Mouse (Mus musculus): ENCODE results near the gene Gm11077. TPM values are rescaled to one million over a fixed set of nuclear protein-coding genes. Genes with fewer than 3 reads are reported as not detected.

Gm11077 gene
- polyA plus RNA-seq (2014; fragmentation: Nextera tagmentation; extraction: Ambion mirVana) = not detected in 2 replicates

- Histone ChIP-seq H3K9me3 (ENCODE audit: control insufficient read depth, low read length) (no peaks in the 10 kb centered on the region), H3K4me1 (replicated peaks; ENCODE audit: control insufficient read depth, insufficient read depth, low read length) (no peaks in the 10 kb centered on the region), H3K27ac (ENCODE audit: low read depth, low read length) (no peak within 1 kb of the TSS), H3K36me3 (ENCODE audit: control insufficient read depth, insufficient read depth, low read length) (no peaks in the 10 kb centered on the region), H3K9ac (ENCODE audit: low read depth, low read length) (no peak within 1 kb of the TSS), H3K27me3 (ENCODE audit: control insufficient read depth, insufficient read depth, low read length) (peaks cover 2% of the 10 kb centered on the region; the same call in 1 of the 2 replicates), H3K4me3 (ENCODE audit: low read depth, low read length) (no peak within 1 kb of the TSS), H3K4me2 (replicated peaks; ENCODE audit: low read depth, low read length) (no peak within 1 kb of the TSS)
- WGBS = 88% methylated on average over 5 of the region's 5 CpGs
- no peak for ATAC-seq (ENCODE audit: low FRiP score)
- DNase-seq (ENCODE audit: low spot score) = no peak
Observed at GRCm38 (mm10) chr6:140729272-140729671, at the start of gene Gm11077. TSS of gene Gm11077 (plus strand) at chr6:140729284.

DNA sequence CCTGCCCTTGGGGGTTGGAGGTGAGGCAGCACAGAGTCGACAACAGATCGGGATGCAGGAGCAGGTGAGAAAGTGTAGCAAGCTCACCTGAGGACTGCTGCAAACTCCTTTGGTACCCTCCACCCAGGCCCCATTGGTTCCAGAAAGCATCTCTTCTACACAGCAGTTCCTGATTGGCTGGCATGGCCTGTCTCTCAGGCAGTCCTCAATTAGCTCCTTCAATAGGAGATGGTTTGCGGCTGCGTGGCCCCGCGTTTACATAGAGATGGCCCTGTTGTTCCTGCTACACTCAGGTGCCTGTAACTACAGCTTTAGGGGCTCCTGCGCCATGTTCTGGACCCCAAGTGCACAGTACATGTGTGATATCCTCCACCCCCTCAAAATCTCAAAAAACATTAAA is 48.4 kb upstream of the Gm11077 start:
- Histone ChIP-seq H3K4me2 (replicated peaks; ENCODE audit: low read depth, low read length) (no peak overlapping the region), H3K4me1 (replicated peaks; ENCODE audit: control insufficient read depth, insufficient read depth, low read length) (peaks cover 3% of the 10 kb centered on the region), H3K36me3 (ENCODE audit: control insufficient read depth, insufficient read depth, low read length) (no peaks in the 10 kb centered on the region), H3K9me3 (ENCODE audit: control insufficient read depth, low read length) (no peaks in the 10 kb centered on the region), H3K9ac (ENCODE audit: low read depth, low read length) (no peak overlapping the region), H3K27ac (ENCODE audit: low read depth, low read length) (no peak overlapping the region), H3K27me3 (ENCODE audit: control insufficient read depth, insufficient read depth, low read length) (no peaks in the 10 kb centered on the region), H3K4me3 (ENCODE audit: low read depth, low read length) (no peak overlapping the region)
- ATAC-seq (ENCODE audit: low FRiP score) (no peak), DNase-seq (ENCODE audit: low spot score) (no peak)
- WGBS = 53% methylated on average over 7 of the region's 7 CpGs

DNA sequence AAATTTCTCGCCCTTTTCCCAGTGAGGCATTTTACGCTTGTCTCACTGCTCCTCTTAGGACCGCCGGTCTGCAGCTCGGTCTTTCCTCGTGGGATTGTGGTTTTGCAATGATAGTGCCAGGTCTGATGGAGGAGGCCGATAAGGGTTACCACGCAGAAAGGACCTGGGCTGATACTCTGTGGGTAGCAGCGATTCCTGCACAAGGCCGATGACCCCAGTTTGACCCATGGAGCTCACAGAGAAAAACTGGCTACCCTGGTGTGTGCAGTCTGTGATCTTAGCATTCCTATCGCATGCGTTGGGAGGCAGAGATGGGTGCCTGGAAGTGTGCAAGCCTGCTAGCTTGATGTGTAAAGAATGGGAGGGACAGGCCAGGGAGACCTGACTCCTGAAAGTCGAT is 46.3 kb upstream of the Gm11077 start:
- DNase-seq (ENCODE audit: low spot score) (peak; percentile 21), ATAC-seq (ENCODE audit: low FRiP score) (peak; percentile 13; the same call in 1 of the 2 replicates)
- Histone ChIP-seq H3K4me1 (replicated peaks; ENCODE audit: control insufficient read depth, insufficient read depth, low read length) (peaks cover 3% of the 10 kb centered on the region), H3K9ac (ENCODE audit: low read depth, low read length) (no peak overlapping the region), H3K27ac (ENCODE audit: low read depth, low read length) (no peak overlapping the region), H3K27me3 (ENCODE audit: control insufficient read depth, insufficient read depth, low read length) (no peaks in the 10 kb centered on the region), H3K4me2 (replicated peaks; ENCODE audit: low read depth, low read length) (no peak overlapping the region), H3K36me3 (ENCODE audit: control insufficient read depth, insufficient read depth, low read length) (no peaks in the 10 kb centered on the region), H3K9me3 (ENCODE audit: control insufficient read depth, low read length) (no peaks in the 10 kb centered on the region), H3K4me3 (ENCODE audit: low read depth, low read length) (no peak overlapping the region)
- WGBS = 41% methylated on average over 13 of the region's 13 CpGs

DNA sequence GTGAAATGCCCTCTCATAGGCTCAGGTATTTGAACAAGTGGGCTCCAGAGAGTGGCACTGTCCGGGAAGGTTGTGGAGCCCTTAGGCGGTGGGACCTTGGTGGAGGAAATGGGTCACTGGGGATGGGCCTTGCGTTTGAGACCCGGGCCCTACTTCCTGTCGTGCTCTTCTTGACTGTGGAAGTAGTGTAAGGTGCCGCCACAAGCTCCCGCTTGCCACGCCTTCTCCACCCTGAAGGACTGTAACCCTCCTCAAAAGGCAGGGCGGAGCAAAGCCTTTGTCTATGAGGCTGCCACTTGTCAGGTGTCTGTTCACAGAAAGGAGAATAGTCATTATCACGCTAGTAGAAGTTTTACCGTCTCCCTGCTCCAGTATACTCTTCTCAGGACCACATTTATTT is 44.7 kb upstream of the Gm11077 start:
- DNase-seq (ENCODE audit: low spot score) (no peak), ATAC-seq (ENCODE audit: low FRiP score) (no peak)
- no peak overlapping the region for H3K4me2 ChIP-seq (replicated peaks; ENCODE audit: low read depth, low read length)
- H3K9me3 ChIP-seq (ENCODE audit: control insufficient read depth, low read length) = no peaks in the 10 kb centered on the region
- H3K27ac ChIP-seq (ENCODE audit: low read depth, low read length) = no peak overlapping the region
- WGBS = 86% methylated on average over 11 of the region's 11 CpGs
- H3K9ac ChIP-seq (ENCODE audit: low read depth, low read length) = no peak overlapping the region
- no peaks in the 10 kb centered on the region for H3K27me3 ChIP-seq (ENCODE audit: control insufficient read depth, insufficient read depth, low read length)
- no peaks in the 10 kb centered on the region for H3K36me3 ChIP-seq (ENCODE audit: control insufficient read depth, insufficient read depth, low read length)
- H3K4me3 ChIP-seq (ENCODE audit: low read depth, low read length) = no peak overlapping the region
- H3K4me1 ChIP-seq (replicated peaks; ENCODE audit: control insufficient read depth, insufficient read depth, low read length) = 0 out of 2 replicates have a peak, but pooled peaks cover under 1% of the 10 kb centered on the region

- no peak overlapping the region for H3K27ac ChIP-seq (ENCODE audit: low read depth, low read length)
- no peak overlapping the region for H3K9ac ChIP-seq (ENCODE audit: low read depth, low read length)
- no peaks in the 10 kb centered on the region for H3K27me3 ChIP-seq (ENCODE audit: control insufficient read depth, insufficient read depth, low read length)
- no peaks in the 10 kb centered on the region for H3K4me1 ChIP-seq (replicated peaks; ENCODE audit: control insufficient read depth, insufficient read depth, low read length)
- ATAC-seq (ENCODE audit: low FRiP score) = no peak
- no peaks in the 10 kb centered on the region for H3K36me3 ChIP-seq (ENCODE audit: control insufficient read depth, insufficient read depth, low read length)
- WGBS = 93% methylated on average over 16 of the region's 16 CpGs
- H3K9me3 ChIP-seq (ENCODE audit: control insufficient read depth, low read length) = no peaks in the 10 kb centered on the region
- DNase-seq (ENCODE audit: low spot score) = no peak
- H3K4me2 ChIP-seq (replicated peaks; ENCODE audit: low read depth, low read length) = no peak overlapping the region
- no peak overlapping the region for H3K4me3 ChIP-seq (ENCODE audit: low read depth, low read length)
Observed at GRCm38 (mm10) chr6:140689617-140690404, 39.3 kb upstream of the Gm11077 start.

GRCm38 (mm10) chr6:140692160-140692559 is 36.9 kb upstream of the Gm11077 start:
- no peak for ATAC-seq (ENCODE audit: low FRiP score)

DNA sequence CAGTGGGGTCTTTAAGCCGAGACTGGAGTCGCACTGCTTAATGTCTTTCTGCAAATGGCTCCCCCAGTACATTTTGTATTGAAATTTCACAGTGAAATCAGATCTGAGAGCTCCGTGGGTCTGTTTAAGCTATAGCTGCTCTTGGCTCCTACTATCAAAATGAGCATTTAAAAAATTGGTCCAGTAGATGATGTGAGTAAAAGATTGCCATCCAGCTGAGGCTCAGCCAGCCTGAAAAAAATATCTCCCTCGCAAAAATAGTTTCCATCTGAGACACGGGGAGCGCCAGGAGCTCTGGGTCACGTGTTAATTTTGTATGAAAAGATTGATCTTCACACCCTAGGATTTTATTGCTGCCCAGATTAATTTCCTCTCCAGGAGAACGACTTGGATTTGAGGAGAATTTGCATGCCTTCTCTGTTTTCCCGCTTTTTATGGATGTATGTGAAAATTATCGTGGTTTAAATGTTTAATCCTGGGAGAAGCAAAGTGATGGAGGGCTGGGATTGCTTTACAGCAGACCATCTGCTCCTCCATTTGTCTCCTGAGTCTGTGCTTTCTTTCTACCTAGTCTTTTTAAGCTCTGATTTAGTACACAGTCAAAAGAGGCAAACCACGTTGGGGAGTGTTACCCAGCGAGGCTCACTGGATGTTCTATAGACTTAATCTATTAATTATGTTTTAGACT is 32.7 kb upstream of the Gm11077 start:
- no peaks in the 10 kb centered on the region for H3K4me1 ChIP-seq (replicated peaks; ENCODE audit: control insufficient read depth, insufficient read depth, low read length)
- no peaks in the 10 kb centered on the region for H3K27me3 ChIP-seq (ENCODE audit: control insufficient read depth, insufficient read depth, low read length)
- 77% methylated on average over 12 of the region's 12 CpGs for WGBS
- no peak overlapping the region for H3K4me3 ChIP-seq (ENCODE audit: low read depth, low read length)
- no peak overlapping the region for H3K9ac ChIP-seq (ENCODE audit: low read depth, low read length)
- H3K27ac ChIP-seq (ENCODE audit: low read depth, low read length) = no peak overlapping the region
- no peak for DNase-seq (ENCODE audit: low spot score)
- no peak for ATAC-seq (ENCODE audit: low FRiP score)
- no peaks in the 10 kb centered on the region for H3K36me3 ChIP-seq (ENCODE audit: control insufficient read depth, insufficient read depth, low read length)
- no peak overlapping the region for H3K4me2 ChIP-seq (replicated peaks; ENCODE audit: low read depth, low read length)
- no peaks in the 10 kb centered on the region for H3K9me3 ChIP-seq (ENCODE audit: control insufficient read depth, low read length)

More at GRCm38 (mm10) chr6:140692160-140692559, 36.9 kb upstream of the Gm11077 start:
- DNase-seq (ENCODE audit: low spot score) = no peak
- no peaks in the 10 kb centered on the region for H3K9me3 ChIP-seq (ENCODE audit: control insufficient read depth, low read length)
- no peak overlapping the region for H3K4me2 ChIP-seq (replicated peaks; ENCODE audit: low read depth, low read length)
- no peak overlapping the region for H3K9ac ChIP-seq (ENCODE audit: low read depth, low read length)
- H3K27me3 ChIP-seq (ENCODE audit: control insufficient read depth, insufficient read depth, low read length) = no peaks in the 10 kb centered on the region
- 91% methylated on average over 6 of the region's 6 CpGs for WGBS
- no peaks in the 10 kb centered on the region for H3K36me3 ChIP-seq (ENCODE audit: control insufficient read depth, insufficient read depth, low read length)
- H3K4me3 ChIP-seq (ENCODE audit: low read depth, low read length) = no peak overlapping the region
- H3K4me1 ChIP-seq (replicated peaks; ENCODE audit: control insufficient read depth, insufficient read depth, low read length) = no peaks in the 10 kb centered on the region
- H3K27ac ChIP-seq (ENCODE audit: low read depth, low read length) = no peak overlapping the region

DNA sequence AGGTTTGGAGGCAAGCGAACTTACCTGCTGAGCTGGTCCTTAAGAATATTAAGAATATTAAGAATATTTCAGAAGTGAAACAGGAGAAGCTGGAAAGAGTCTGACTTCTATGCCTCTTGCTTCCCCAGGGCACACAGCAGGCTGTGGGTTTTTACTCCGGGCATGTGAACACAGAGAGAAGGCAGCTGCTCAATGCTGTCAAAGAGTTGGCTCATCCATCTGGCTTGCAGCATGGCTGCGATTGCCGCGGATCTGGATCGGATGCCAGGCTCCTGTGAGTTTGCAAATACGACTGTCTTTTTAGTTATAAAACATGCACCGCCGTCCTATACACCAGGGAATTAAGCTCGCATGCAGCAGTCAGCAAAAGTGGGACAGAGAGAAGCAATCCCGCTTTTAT is 31.1 kb upstream of the Gm11077 start:
- DNase-seq (ENCODE audit: low spot score) = no peak
- Histone ChIP-seq H3K4me1 (replicated peaks; ENCODE audit: control insufficient read depth, insufficient read depth, low read length) (no peaks in the 10 kb centered on the region), H3K9ac (ENCODE audit: low read depth, low read length) (no peak overlapping the region), H3K27me3 (ENCODE audit: control insufficient read depth, insufficient read depth, low read length) (no peaks in the 10 kb centered on the region), H3K9me3 (ENCODE audit: control insufficient read depth, low read length) (no peaks in the 10 kb centered on the region), H3K27ac (ENCODE audit: low read depth, low read length) (no peak overlapping the region), H3K36me3 (ENCODE audit: control insufficient read depth, insufficient read depth, low read length) (no peaks in the 10 kb centered on the region), H3K4me2 (replicated peaks; ENCODE audit: low read depth, low read length) (no peak overlapping the region), H3K4me3 (ENCODE audit: low read depth, low read length) (no peak overlapping the region)
- no peak for ATAC-seq (ENCODE audit: low FRiP score)
- WGBS = 90% methylated on average over 11 of the region's 11 CpGs

GRCm38 (mm10) chr6:140698596-140698995 is 30.5 kb upstream of the Gm11077 start:
- no peak overlapping the region for H3K9ac ChIP-seq (ENCODE audit: low read depth, low read length)
- no peak for ATAC-seq (ENCODE audit: low FRiP score)
- WGBS = 100% methylated on average over 1 of the region's 1 CpGs
- no peak overlapping the region for H3K4me3 ChIP-seq (ENCODE audit: low read depth, low read length)
- H3K27me3 ChIP-seq (ENCODE audit: control insufficient read depth, insufficient read depth, low read length) = no peaks in the 10 kb centered on the region
- no peaks in the 10 kb centered on the region for H3K36me3 ChIP-seq (ENCODE audit: control insufficient read depth, insufficient read depth, low read length)
- no peaks in the 10 kb centered on the region for H3K9me3 ChIP-seq (ENCODE audit: control insufficient read depth, low read length)
- no peaks in the 10 kb centered on the region for H3K4me1 ChIP-seq (replicated peaks; ENCODE audit: control insufficient read depth, insufficient read depth, low read length)
- no peak for DNase-seq (ENCODE audit: low spot score)
- no peak overlapping the region for H3K27ac ChIP-seq (ENCODE audit: low read depth, low read length)
- no peak overlapping the region for H3K4me2 ChIP-seq (replicated peaks; ENCODE audit: low read depth, low read length)
